Mouse (Mus musculus): Measurements from ENCODE around the gene Slc26a10. TPM values are rescaled to one million over a fixed set of nuclear protein-coding genes. Genes with fewer than 3 reads are reported as not detected.
A peak's percentile ranks its signal among the peaks of the same experiment; 100 is the strongest.

Gene Slc26a10
- 10 to 100 TPM; 25.7 to 31.8 TPM for total RNA-seq (2021)

DNA sequence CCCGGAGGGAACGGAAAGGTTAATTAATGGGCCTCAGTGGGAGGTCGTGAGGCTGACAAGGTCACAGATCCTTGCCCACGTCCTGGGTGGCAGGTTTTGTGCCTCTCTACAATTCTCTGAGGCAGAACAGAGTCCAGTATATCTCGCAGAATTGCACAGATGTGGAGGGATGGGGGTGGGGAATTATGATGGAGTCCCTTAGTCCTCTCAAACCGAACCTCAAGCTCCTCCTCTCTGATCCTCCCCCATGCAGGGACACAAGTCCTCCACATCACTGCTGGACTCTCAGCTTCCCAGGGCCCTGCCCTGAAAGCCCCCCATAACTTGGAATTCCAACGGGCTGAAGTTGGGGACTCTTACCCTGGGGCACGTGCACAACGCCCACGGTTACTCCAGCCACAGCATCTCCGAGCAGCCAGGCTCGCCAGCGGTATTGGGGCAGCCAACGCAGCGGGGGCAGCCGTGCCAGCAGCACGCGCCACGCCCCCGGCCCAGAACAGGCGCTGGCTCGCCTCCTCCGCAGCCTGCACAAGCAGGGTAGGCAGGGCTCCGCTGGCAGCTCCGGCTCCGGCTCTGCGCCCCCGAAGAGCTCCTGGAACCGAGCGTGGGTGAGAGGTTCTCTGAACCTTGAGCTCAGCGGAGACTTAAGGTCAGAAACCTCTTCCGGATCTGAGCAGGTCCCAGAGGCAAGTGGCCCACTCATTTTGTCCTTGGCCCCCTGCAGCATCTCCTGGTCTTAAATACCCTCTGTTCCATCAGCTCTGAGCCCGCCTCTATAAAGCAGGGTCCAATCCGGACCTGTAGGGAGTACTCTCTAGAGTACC, at the start of gene Slc26a10:
Gene Slc26a10 (minus strand): TSS at position 775 of the 824 bp plus-strand sequence.
- no peak for DNase-seq

DNA sequence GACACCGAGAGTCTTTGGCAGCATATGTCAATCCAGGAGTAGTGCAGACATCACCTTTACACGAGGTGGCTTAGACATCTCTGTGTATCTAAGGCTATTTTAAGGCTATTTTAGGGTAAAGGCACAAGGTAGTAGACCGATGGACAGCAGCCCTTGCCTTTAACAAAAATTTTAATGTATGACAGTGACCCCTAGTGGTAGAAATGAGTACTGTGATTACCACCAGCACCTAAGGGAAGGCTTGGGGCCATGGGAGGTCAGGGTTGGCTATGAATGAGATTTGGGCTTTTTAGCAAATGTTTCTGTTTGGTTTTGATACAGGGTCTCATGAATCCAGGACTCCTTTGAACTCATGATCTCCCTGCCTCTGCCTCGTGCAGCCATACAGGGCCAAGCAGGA, 48.5 kb upstream of the Slc26a10 start:
- peak; percentile 49 for DNase-seq

DNA sequence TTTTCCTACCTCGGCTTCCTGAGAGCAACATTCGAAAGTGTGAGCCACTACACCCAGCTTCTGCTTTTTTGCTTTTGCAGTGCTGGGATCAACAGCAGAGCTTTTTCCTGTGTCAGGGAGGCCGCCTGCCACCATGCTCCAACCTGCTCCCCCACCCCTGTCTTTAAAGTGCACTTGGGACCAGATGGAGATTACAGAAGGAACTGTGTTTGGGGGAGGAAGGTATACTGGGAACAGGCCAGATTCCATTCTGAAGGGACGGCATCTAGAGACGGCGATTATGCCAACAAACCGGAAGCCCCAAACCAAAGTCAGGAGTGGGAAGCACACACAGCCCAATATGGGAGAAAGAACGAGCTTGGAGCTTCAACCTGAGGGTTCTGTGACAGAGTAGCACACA, 46.7 kb upstream of the Slc26a10 start:
- DNase-seq, result no peak

DNA sequence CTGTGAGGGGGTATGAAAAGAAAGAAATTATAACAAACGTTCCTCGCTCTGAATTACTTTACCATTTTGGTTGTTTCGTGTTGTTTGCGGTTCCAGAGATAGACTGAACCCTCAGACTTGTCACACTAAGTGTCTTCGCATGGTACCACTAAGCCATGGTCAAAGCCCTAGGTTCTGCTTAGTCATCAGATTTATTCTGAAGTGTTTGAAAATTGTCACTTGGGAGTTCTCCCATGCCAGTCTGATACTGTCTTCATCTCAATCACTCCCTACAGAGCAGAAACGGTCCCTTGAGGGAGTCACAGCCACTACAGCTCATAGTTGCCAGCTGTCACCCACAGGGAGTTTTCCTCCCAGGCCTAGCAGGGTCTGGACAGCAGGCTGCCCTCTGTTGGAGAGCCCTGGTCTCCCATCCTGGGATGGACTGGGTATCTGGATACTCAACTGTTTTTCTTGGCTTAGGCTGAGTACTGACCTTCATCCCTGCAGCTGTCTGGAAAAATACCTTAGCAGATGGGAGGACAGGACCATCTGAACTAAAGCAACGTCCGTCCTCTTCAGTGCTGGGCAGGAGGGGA, 46.0 kb upstream of the Slc26a10 start:
- DNase-seq, result peak; percentile 26

DNA sequence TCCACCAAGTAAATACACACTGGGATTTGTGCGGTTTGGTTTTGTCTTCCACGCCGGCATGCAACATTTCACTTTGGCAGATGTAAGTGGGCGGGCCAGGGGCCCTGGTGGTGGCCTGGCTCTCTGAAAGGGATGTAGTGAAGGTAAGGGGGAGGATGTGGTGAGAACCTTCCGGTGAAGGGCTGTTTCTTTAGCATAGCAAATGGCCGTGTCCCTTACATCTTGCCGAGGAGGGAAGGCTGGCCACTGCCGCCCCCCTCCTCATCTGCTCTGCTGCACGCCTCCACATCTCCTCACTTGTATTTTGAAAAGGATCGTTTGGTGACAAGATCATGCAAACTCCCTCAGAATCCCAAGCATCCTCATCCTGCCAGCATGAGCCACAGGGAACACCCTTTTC, 45.3 kb upstream of the Slc26a10 start:
- no peak for DNase-seq

DNA sequence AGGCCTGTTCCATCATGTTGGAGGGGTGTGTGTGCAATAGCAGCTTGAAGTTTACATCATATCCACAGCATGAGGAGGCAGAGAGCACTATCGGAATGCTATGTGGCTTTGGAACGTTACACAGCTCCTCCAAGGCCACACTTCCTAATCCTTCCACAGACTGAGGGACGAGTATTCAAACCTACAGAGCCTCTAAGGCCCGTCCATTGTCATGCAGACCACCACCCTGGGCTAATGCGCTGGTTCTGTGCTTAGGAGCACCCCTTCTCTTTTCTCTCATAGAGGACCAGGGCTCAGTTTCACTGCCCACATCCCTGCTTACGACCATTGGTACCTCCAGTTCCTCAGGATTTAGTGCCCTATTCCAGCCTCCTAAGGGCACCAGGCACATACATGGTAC, 44.8 kb upstream of the Slc26a10 start:
- no peak for DNase-seq

DNA sequence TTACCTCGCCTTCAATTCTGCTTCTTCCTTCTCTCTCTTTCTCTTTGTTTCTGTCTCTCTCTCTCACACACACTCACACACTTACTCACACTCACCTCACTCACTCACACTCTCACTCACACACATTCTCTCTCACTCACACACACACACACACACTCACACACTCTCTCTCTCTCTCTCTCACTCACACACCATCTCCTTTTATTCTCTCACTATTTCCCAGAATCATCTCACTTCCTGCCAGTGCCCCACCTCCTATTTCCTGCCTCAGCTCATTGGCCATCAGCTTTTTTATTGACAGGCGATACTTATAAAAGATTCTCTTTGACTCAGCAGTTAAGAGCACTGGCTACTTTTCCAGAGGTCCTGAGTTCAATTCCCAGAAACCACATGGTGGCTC, 37.9 kb upstream of the Slc26a10 start:
- DNase-seq, result no peak

DNA sequence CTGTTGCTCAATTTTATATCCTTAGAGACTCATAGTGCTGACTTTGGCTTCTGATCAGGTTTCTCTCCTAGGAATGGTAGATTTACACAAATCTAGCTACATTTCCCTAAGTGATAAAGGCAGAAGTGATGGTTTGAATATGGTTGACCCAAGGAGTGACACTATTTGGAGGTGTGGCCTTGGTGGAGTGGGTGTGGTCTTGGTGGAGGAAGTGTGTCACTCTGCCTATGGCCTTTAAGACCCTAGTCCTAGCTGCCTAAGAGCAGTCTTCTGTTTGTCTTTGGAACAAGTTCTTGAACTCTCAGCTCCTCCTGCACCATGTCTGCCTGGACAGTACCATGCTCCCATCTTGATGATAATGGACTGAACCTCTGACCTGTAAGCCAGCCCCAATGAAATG, 36.7 kb upstream of the Slc26a10 start:
- DNase-seq, result no peak

DNA sequence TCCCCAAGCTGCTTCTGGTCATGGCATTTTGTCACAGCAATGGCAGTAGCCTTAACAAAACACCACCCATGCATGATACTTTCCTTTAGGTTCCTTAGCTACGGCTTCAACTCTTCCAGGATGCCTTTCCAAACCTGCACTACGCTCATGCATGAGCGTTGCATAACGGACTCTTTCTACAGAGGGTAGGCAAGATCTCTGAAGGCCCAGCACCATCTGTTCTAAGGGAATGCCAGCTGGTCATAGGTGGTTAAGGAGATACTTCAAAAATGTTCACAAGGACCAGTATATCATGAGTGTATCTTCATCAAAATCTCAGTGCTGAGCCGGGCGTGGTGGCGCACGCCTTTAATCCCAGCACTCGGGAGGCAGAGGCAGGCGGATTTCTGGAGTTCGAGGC, 36.0 kb upstream of the Slc26a10 start:
- no peak for DNase-seq

DNA sequence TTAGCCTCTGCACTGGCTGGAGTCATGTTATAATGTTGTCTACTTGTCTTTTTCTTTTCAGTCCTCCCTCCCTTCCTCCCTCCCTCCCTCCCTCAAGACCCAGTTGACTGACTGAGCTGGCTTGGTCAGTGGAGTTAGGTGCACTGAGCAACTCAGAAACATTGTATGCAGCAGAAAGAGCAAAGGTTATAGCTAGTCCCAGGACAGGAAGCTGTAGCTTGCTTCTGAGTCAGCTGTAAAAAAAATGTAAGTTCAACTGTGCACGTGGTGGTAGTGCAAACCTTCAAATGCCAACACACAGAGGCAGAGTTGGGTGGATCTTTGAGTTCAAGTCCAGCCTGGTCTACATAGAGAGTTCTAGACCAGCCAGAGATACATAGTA, 34.0 kb upstream of the Slc26a10 start:
- no peak for DNase-seq

DNA sequence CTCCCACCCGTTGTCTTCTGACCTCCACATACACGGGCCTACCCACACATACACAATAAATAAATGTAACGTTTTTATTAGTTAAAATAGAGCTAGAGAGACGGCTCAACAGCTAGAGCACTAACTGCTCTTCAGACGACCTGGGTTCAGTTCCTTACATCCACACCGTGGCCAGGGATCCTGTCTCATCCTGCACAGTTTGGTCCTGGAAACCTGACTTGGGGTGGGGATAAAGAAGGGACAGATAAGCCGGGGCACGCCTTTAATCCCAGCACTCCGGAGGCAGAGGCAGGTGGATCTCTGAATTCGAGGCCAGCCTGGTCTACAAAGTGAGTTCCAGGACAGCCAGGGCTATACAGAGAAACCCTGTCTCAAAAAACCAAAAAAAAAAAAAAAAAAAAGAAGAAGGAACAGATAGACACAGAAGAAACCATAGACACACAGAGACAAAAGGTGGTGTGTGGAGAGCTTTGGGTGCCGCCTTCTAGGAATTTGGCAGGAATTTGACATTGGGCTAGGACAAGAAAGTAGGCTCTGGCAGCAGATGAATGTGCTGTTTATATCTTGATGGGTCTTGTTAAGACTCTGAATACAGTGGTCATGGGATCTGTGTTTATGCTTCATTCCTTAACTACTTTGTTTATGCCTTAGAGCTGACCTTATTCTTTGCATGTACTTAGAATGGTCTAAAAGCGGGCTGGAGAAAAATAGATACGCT, 33.4 kb upstream of the Slc26a10 start:
- no peak for DNase-seq

DNA sequence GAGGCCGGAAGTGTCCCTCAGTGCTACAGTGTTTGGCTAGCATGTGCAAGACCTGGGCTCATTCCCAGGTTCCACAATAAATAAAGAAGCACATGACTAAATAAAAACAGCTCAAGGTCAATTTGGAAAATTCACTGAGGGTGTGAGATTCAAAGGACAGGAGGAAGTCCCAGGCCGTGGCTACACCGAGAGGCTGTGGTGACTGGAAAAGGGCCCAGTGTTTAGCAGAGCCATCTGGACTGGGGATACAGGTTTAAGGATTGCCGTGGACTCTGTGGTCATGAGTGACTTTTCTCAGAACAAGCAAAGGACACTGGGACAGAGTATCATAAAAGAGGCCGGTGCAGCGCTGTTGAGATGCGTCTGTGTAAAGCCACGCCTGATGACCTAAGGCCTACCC, 32.8 kb upstream of the Slc26a10 start:
- DNase-seq, result no peak

DNA sequence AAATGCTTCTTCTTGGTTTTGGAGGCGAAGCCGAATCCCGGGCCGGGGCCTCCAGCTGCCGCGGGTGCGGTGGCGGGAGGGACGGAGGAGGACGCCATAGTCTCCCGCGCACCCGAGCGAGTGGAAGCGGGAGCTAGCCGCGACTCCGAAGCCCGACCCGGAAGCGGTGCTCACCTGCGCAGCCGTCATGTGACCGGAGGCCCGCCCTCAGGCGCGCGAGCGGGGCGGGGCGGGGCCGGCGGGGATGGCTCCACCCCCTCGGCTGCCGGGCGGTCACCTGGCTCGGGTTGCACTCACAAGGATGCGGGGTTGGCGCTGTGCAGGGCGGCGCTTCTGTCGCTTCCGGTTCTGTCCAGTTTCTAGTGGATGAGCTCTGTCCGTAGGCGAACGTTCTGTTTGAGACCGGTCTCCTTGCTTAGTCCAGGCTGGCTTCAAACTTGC, 31.0 kb upstream of the Slc26a10 start, which contains the start of gene Pip4k2c:
Gene Pip4k2c (minus strand): TSS at position 172 of the 441 bp plus-strand sequence.
- peak; percentile 89 for DNase-seq

DNA sequence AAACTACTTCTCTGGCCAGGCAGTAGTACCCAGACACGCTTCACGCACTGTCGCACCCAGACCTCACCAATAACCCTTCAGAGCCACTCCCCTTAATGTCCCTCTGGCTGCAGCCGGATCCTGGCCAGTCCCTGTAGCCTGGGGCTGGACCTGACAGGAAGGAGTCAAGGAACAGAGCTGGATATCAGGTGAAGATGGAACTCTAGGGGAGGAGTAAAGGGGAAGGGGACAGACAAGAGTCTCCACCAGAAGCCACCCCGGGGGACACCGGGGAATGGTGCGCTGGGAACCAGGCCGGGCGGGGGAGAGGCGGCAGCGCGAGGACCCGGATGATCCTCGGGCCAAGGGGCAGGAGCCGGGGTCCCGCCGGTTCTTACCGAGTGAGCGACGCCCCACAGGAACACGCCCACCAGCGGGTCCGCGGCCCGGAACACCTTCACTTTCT, 30.5 kb upstream of the Slc26a10 start:
- peak; percentile 39 for DNase-seq

DNA sequence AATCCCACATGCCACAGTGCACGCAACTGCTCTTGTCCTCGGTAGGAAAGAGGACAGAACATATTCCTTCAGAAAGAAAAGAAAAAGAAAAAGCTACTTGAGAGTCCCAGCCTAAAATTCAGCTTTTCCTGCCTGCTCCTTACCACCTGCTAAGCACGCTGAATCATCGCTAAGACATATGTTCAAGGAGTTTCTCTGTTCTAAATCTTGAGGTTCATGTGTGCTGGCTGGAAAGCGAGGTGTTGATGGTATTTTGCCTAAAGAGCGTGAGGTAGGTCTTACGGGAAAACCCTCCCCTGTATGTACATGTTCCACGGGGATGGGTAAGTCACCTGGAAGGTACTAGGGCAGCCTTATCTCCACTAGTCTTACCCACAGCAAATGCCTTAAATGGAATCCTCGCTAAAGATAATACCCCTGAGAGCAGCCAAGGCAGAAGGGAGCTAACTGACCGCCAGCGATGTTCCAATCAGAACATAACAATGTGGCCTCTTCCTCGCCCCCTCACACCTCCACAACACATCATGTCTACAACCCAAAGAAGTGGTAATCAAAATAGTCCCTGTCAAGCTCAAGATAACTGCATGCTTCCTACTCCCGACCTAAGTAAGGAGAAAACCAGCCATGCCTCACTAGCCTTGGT, 29.6 kb upstream of the Slc26a10 start:
- no peak for DNase-seq

DNA sequence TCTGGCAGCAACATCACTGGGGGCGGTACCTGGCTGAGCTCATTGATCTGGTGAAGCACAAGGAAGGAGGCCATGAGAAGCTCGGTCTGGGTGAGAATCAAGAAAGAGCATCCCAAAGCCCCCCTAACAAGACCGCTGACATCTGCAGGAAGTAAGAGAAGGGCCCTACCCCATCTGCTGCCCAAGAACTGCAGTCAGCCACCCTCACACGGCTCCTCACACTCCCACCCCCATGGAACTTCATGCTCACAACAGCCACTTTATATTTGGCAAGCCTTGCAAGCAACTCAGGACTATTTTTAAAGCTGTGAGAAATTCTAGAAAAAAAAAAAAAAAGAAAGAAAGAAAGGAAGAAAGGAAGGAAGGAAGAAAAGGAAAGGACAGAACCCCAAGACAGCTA, 28.5 kb upstream of the Slc26a10 start:
- no peak for DNase-seq

DNA sequence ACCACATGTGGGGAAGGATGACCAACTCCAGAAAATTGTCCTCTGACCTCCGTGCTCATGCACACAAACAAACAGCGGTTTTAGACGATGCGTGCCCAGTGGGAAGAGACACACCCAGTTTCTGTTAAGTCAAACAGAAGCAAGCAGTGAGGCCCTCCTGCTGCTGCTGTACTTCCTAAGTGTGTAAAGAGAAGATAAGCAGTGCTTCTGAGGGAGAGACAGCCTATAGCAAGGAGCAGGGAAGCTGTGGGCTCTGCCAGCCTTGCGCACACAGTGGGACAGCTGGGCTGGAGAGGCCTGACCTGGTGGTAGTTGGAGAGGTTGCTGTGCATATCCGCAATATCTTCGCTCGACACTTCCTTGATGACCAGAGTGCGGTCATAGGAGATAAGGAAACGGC, 24.9 kb upstream of the Slc26a10 start:
- DNase-seq, result no peak

DNA sequence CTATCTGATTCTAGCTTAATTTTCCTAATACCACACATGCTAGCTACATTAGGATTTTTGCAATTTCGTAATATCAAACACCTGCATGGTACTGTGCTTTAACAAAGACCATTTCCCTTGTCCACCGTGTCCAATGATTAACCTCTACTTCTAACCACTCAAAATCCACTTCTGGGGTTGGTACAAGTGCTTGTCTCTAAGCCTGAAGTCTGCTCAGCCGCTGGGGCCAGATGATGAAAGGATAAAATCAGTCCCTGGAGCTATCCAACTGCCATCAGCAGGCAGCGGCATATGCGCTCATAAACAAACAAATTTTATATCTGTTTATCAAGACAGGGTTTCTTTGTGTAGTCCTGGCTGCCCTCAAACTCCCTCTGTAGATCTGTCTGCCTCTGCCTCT, 24.1 kb upstream of the Slc26a10 start:
- DNase-seq, result no peak

DNA sequence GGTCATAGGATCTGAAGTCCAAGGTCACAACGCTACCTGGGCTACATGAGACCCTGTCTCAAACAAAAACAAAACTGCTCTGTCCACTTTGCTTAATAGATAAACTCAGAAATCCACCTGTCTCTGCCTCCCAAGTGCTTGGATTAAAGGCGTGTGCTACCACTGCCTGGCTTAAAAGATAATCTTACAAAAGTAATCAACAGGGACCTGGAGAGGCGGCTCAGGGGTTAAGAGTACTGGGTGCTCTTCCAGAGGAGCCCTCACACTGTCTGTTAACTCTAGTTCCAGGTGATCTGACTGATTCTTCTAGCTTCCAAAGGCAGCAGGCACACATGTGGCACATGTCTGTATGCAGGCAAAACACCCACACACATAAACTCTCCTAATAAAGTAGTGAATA, 22.7 kb upstream of the Slc26a10 start:
- DNase-seq, result no peak

DNA sequence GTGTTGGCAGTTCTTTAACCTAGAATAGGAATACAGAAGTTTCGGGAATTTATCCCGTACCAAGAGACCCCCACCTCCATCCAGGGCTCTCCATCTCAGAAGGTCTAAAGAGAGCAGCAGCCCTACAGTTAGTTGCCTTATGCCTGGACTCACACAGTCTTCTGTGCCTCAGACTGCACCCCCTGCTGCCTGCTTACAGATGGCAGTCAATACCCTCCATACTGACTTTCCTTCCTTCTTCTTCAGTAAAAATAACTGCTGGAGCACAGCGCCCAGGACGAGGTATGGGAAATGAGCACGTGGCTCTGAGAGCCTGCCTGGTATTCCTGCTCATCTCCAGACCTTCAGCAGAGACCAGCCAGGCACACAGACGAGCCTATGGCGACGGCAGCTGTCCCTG, 19.8 kb upstream of the Slc26a10 start:
- DNase-seq, result no peak

DNA sequence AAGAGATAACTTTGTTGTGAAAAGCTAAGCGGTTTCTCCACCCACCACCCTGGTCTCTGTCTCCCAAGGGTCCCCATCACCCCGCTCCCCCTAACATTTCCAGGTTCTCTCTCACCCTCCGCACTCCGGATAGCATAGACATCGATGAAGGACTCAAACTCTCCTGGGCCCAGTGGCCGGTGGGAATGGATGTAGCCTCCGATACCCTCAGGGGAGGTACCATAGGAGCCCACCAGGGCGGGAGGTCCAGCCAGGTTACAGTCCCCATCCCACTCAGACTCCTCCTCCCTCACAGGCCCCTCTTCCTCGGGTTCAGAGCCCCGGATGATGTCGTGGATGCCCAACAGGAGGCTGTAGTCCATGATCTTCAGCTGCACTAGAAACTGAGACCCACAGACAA, 19.0 kb upstream of the Slc26a10 start:
- no peak for DNase-seq

DNA sequence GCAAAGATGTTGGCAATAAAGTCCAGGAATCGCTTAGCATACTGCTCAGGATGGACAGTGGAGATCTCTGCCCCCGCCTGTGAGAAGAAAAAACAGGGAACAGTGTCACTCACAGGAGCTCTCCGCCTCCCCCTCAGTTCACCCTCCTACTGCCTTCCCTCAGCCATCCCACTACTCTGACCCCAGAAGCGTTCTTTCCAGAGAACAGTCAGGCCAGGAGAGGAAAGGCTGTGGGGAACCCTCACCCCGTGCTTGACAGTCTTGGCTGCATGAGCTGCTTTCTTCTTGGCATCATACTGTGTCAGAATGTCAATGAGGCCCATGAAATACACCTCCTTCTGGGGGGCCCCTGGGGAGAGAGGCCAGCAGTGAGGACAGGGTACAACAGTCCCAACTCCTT, 18.6 kb upstream of the Slc26a10 start:
- DNase-seq, result no peak

DNA sequence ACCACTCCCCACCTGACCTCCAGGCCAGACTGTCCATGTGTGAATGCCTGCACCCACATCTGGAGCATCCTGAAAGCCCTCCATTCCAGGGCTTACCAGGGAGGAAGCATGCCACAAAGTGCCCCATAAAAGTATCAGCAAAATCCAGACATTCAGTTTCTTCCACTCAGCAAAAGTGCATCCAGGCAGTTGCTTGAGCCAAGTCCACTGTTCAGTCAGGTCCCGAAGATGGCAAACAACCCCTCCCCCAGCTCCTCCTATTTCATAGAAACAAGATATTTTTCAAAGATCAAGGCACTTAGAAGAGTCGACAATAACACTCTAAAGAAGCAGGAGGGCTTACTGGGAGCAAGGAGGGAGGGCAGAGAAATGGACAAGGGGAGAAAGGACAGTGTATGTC, 18.0 kb upstream of the Slc26a10 start:
- no peak for DNase-seq
